Mouse (Mus musculus): ENCODE results near the gene Zmiz1. TPM values are rescaled to one million over a fixed set of nuclear protein-coding genes. Genes with fewer than 3 reads are reported as not detected.

Zmiz1 gene
- total RNA-seq, 4 experiments from 2014 or later: 18.5 to 28.7 (median 21.8) TPM

GRCm38 (mm10) chr14:25633539-25634300, 174.7 kb downstream of the Zmiz1 start:
- no peak for DNase-seq (ENCODE audit: low spot score in 2 of 2)

DNA sequence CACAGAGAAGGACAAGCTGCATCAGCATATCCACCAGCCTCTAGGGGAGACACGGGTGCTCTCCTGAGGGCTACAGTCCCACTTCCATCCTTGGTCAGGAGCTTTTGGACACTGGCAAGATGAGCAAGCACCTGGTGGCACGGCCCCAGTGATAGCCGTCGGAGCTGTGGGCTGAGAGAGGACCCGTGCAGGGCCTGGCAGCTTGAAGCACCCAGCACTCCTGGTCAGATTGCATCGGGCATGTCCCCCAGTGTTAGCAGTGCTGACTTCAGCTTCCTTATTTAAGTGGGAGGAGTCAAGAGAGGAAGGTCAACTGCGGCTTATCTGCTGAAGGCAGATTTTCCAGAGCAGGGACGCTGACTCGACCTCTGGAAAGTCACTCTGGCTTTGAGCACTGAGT, 175.3 kb downstream of the Zmiz1 start:
- DNase-seq (ENCODE audit: low spot score in 2 of 2): no peak

DNA sequence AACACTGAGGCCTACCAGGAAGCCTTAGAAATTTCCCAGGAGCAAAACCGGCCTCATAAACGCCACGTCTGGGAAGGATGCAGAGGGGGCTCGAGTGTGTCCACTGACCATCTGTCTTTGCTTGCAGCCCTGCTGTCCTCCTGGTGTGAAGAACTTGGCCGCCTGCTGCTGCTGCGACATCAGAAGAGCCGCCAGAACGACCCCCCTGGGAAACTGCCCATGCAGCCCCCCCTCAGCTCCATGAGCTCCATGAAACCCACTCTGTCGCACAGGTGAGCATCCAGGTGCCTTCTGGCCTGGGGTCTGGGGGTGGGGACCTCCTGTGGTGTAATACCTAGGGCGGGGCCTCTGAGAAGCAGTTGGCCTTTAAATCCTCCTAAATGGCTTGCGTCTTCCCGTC, 176.8 kb downstream of the Zmiz1 start:
- no peak for DNase-seq (ENCODE audit: low spot score in 2 of 2)

DNA sequence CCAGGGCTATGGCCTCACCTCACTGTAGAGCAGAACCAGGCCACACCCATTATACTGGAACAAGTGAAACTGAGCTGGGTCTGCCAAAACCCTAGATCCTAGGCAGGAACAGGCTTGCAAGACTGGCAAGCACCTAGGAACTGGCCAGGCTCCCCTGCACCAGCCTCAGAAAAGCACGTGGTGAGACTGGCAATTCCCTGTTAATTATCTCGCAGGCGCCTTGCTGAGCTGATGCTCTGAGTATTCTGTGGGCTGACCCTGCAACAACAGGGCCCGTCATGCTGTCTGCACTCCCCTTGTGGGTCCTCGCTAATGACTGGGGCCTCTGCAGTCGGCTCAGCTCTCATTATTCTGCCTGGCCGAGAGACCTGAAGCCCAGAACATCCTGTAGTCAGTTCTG, 177.3 kb downstream of the Zmiz1 start:
- peak; percentile 21 to 26 for DNase-seq (ENCODE audit: low spot score in 2 of 2)

DNA sequence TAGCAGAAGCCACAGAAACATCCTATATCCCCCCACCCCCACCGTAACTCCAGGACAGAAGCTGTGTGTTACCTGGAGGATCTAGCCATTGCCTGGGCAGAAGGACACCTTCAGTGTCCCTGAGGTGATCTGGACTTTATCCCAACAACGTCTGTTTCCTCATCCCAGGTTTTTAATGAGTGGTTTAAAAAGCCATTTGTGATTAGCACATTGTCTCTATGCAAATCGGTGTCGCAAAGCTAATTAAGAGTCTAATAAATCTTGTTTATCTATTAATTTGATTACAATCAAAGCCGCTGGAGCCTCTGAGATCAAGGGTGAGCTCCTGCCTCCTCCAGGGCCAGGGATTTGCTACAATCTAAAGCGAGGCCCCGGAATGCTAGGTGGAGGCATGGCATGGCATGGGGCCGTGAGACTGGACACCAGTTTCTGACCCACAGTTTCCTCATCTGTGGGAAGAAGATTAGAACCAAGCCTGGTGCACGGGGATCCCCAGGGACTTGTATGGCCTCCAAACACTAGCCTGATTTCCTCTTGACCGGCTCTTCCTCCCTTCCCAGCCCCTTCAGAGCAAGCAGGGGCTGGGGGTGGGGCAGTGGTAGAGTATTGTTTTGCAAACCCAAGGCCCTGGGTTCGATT, 180.3 kb downstream of the Zmiz1 start:
- DNase-seq (ENCODE audit: low spot score in 2 of 2): no peak

DNA sequence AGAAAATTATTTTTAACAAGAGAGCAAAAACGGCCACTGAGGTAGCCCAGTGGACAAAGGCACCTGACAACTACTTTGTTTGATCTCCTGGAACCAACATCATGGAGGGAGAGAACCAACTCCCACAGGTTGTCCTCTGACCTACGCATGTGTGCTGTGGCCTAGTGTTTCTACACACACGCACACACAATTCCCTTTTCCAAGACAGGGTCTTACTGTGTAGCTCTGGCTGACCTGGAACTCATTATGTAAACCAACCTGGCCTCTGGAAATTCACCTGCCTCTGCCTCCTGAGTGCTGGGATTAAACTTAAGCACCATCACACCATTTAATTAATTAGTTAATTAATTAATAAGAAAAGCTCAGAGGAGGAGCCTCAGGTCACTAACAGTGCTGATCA, 181.0 kb downstream of the Zmiz1 start:
- DNase-seq (ENCODE audit: low spot score in 2 of 2): no peak

DNA sequence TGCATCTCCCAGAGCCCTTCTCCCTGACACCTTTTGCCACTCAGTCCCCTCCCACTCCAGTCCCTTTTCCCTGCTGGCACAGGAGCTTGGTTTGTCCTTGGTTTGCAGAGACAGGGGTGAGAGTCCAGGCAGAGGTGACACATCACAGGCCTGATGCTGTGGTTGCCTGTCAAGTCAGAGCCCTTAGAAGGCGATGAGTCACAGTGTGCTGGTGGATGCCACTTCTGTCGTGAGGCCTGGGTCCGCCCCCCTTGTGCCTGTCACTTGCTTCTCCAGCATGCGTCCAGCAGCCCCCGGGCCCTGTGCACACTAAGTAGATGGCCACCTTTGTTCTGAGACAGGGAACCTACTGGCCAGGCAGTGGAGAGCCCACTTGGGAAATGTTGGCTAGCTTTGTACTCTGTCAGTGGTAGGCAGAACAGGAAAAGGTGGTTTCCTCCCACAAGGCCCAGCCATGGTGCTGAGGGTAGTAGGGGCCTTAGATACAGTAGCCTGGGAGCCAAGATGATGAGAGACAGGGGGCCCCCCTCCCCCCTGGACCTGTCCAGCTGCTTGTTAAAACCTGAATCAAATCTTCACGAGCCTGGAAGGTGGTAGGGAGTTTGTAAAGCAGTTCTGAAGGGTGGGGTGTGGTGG, 181.6 kb downstream of the Zmiz1 start:
- no peak for DNase-seq (ENCODE audit: low spot score in 2 of 2)

DNA sequence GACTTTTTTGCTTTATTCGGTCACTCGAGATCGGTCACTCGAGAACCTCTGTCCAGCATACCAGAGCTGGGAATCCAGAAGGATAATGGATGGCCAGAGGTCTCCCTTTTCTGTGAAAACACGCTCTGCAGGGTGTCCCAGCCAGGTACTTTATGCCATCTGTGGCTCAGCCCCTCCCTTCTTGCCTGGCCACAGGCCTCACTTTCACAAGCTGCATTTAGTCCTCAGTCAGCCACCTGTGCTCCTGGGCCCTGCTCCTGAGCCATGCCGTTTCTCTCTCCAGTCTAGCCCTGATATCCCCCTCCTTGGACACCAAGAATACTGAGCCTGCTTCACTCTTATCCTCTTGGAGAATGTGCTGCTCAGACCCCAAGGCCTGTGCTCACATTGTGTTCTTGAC, 182.1 kb downstream of the Zmiz1 start:
- DNase-seq (ENCODE audit: low spot score in 2 of 2): no peak

DNA sequence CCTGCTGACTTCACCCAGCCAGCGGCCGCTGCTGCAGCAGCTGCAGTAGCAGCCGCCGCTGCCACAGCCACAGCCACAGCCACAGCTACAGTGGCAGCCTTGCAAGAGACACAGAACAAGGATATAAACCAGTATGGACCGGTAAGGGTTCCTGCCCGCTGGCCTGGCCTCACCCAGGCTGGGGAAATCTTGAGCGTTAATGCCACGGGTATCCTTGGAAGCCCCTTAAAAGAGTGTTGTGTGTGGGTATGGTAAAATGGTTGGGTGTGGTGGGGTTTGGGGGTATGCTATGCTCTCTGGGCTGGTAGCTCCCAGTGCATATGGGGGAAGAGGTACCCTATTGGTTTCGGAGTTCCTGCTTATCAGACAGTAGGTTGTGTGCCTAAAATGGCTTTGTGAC, 186.7 kb downstream of the Zmiz1 start:
- no peak for DNase-seq (ENCODE audit: low spot score in 2 of 2)

DNA sequence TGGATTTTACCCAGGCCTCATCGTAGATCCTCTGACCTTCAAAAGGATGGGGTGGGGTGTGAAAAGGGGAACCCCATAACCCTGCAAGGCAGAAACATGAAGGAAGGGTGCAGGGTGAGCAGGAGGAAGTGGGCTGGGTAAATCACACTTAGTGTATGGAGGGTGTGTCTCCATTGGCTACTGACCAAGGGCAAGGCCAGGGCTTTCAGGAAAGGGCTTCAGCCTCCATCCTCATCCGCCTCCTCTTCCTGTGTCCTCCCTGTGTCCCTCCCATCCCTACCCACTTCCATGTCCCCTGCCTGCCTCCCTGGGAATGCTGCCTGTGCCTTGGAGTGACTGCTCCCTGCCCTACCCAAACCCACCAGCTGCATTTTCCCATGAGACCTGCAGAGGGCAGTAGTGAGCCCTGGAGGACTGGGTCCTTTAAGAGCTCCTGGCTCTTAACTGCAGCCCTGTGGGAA, 187.2 kb downstream of the Zmiz1 start:
- DNase-seq (ENCODE audit: low spot score in 2 of 2): peak in 1 of 2 experiments; percentile 36

DNA sequence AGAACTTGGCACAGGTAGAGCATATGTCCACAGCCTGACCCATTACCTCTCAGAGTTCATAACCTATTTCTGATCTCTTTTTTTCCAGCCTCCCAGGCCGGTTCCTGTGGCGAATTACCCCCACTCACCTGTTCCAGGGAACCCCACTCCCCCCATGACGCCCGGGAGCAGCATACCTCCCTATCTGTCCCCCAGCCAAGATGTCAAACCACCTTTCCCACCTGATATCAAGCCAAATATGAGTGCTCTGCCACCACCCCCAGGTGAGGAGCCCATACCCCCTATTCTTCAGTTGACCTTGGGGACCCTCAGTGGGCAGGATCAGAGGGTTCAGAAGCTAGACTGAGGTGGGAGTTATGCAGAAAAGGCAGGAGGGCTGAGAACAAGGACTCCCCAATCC, 192.1 kb downstream of the Zmiz1 start:
- no peak for DNase-seq (ENCODE audit: low spot score in 2 of 2)

DNA sequence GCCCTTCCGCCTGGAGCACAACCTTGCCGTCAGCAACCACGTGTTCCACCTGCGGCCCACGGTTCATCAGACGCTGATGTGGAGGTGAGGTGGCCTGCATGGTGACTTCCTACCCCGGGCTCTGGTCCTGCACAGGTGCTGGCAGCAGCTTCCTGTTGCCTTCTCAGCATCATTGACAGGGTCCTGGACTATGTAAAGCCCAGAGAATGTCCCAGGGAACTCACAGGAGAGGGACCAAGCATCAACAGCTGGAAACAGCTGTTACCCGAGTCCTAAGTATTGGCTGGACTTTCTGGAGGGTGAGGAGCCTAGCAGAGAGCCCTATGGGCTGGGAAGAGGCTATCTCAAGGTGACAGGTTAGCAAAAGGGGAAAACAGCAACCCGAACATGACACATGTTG, 192.9 kb downstream of the Zmiz1 start:
- no peak for DNase-seq (ENCODE audit: low spot score in 2 of 2)

DNA sequence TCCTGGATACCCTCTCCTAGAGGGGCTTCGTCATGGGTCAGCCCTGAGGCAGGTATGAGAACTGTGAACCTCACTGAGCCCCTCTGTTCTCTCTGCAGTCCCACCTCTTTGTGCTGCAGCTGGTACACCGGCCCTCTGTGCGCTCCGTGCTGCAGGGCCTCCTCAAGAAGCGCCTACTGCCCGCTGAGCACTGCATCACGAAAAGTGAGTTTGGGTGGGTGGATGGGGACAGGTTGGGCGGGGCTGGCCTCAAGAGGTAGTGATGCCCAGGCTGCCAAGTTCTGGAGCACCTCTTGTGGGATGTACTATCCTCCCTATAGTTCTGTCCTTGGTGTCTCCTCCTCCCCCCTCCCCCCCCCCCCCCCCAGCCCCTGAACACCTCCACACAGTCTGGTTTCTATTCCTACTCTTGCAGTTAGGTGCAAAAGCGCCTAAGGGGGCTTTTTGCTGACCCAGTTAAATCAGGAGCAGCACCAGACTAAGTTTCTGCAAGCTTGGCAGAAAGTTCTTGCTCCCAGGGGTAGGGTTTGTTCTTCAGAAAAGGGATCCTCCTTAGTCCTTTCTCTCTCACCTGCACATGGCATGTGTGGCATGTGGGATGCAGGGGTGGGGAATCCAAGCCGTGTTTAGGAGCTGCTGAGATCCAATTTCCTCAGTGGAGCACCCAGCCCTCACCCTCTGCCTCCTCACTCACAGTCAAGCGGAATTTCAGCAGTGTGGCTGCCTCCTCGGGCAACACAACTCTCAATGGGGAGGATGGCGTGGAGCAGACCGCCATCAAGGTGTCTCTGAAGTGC, 195.6 kb downstream of the Zmiz1 start:
- DNase-seq (ENCODE audit: low spot score in 2 of 2): no peak

- DNase-seq (ENCODE audit: low spot score in 2 of 2): no peak
These were observed 201.7 kb downstream of the Zmiz1 start for GRCm38 (mm10) chr14:25660661-25661060.

GRCm38 (mm10) chr14:25661185-25661920, 202.4 kb downstream of the Zmiz1 start:
- no peak for DNase-seq (ENCODE audit: low spot score in 2 of 2)

GRCm38 (mm10) chr14:25663649-25664309, 204.8 kb downstream of the Zmiz1 start:
- no peak for DNase-seq (ENCODE audit: low spot score in 2 of 2)

GRCm38 (mm10) chr14:25664310-25664695, 205.3 kb downstream of the Zmiz1 start:
- no peak for DNase-seq (ENCODE audit: low spot score in 2 of 2)

DNA sequence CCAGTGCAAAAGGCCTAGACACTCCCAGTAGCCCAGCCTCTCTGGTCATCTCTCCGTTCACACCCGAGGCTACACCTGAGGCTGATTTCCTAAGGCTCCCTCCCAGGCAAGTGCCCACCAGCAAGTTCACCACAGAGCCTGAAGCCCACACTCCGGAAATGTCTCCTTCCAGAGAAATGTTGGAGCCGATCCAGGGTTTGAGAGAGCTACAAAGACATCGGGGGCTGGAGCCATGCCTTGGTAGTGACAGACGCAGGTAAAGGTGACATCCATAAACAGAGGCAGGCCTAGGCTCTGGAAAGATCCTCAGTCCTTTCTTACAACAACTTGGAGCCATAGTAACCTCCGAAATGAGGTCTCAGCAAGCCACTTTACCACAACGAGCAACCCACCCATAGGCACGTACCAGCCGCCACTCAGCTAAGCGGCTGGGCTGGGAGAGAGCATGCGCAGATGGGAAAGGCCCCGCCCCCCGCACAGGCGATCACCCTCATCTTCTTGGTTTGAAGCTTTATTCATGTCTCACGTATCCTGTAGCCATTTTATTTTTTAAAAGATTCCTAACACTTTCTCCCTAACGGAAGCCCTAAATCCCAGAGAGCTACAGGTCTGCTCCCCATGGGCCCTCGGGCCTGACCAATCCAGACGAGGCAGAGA, 206.5 kb downstream of the Zmiz1 start:
- DNase-seq (ENCODE audit: low spot score in 2 of 2): no peak

DNA sequence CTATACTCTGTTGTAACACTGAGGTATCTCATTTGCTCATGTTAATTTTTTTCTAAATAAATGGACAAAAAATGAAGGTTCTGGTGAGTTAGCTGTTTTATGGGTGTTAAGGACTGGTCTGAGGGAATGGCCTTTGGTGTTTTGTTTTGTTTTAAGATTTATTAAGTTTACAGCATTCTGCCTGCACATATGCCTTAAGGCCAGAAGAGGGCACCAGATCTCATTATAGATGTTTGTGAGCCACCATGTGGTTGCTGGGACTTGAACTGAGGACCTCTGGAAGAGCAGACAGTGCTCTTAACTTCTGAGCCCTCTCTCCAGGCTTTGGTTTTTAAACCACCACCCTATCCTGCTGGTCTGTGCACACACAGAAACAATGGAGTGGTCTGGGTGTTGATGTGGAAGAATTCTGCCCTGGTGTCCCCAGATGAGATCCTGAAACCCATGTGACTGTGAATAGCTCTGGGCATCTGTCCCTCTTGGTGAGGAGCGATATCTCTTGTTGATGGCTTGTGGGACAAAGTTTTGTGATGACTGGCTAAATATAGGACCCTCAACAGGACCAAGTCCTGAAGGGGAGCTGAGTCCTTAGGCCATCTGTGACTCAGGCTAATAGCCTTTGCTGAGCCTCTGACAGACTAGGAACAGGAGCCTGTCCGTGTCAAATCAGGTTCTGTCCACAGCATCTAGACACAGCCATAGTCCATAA, 207.8 kb downstream of the Zmiz1 start:
- DNase-seq (ENCODE audit: low spot score in 2 of 2): no peak
